Mouse (Mus musculus) neural tube, embryonic 12.5 days (tissue): Measurements from ENCODE around the gene Tnfrsf1b. TPM values are rescaled to one million over a fixed set of nuclear protein-coding genes. Genes with fewer than 3 reads are reported as not detected.
"Not testable (repeated sequence)": the region's sequence is repeated elsewhere in the genome, so short reads cannot be mapped to it uniquely, and the experiment has no call there.

Experiments used
- ATAC-seq: fragments of 200-750 bp; cut with Nextera tagmentation; 2 replicates; pipeline ENCODE4 v1.8.0; 2017; ENCODE audit warnings: low read depth, mild to moderate bottlenecking, moderate TSS enrichment, moderate library complexity; ENCODE audit not compliant: low FRiP score
- H3K27ac ChIP-seq: fragments of 300-500 bp; sonication (generic); 2 replicates; pipeline ENCODE4 v1.5.1; 2016
- H3K27me3 ChIP-seq: fragments of 300-500 bp; sonication (generic); replicated peaks from 2 replicates; pipeline ENCODE4 v1.6.1; 2016; ENCODE audit warnings: mild to moderate bottlenecking
- H3K36me3 ChIP-seq: fragments of 300-500 bp; sonication (generic); 2 replicates; pipeline ENCODE4 v1.6.1; 2016; ENCODE audit warnings: mild to moderate bottlenecking
- H3K4me1 ChIP-seq: fragments of 300-500 bp; sonication (generic); 2 replicates; pipeline ENCODE4 v1.6.1; 2016
- H3K4me2 ChIP-seq: fragments of 300-500 bp; sonication (generic); replicated peaks from 2 replicates; pipeline ENCODE4 v1.6.1; 2016; ENCODE audit warnings: mild to moderate bottlenecking
- H3K4me3 ChIP-seq: fragments of 300-500 bp; sonication (generic); 2 replicates; pipeline ENCODE4 v1.5.1; 2016
- H3K9ac ChIP-seq: fragments of 300-500 bp; sonication (generic); 2 replicates; pipeline ENCODE4 v1.6.1; 2016; ENCODE audit warnings: mild to moderate bottlenecking
- H3K9me3 ChIP-seq: fragments of 300-500 bp; sonication (generic); 2 replicates; pipeline ENCODE4 v1.6.1; 2016; ENCODE audit warnings: mild to moderate bottlenecking
- WGBS: fragments of 180-500 bp; shearing (Covaris S2); methylation state at CpG from one replicate; pipeline ENCODE4 v1.1.7; 2016; 5-methylcytosine and 5-hydroxymethylcytosine counted together
- polyA plus RNA-seq: library from polyadenylated mRNA; unstranded; fragments of >200 nt; fragmentation: Nextera tagmentation; extraction: Ambion mirVana; gene quantifications from 2 replicates; pipeline ENCODE4 v1.2.1, GENCODE M21; 2016

The Tnfrsf1b gene
- polyA plus RNA-seq, 1 experiment from 2014 or later, result 2.9 TPM

DNA sequence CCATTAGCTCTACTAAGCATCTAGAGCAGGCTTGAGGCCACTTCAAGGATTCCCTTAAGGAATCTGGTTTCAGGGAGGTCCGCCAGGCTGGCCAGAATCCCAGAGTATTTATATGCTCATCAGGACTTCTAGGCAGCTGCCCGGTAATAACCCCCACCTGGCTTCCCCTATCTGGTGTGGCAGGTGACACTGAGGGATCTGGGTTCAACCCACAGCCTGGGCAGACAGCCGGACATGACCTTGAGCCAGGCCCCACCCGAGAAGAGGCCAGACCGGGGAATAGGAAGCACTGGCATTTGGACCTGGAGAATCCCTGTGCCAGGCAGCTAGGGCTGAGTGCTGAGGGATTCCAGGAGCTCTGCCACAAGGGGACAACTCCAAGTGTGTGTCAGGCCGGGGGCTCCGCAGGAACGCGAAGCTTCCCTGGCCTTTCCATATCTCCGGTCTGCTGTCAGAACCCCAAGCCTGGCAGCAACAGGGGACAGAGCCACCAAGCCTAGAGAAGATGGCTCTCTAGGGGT is 52.6 kb downstream of the Tnfrsf1b start:
- Histone ChIP-seq H3K4me2 (peak overlapping the region; percentile 94), H3K27ac (no peak overlapping the region), H3K36me3 (peaks cover 11% of the 10 kb centered on the region; the same call in 1 of the 2 replicates), H3K4me3 (peak overlapping the region; percentile 92), H3K4me1 (peaks cover 10% of the 10 kb centered on the region), H3K9ac (peak overlapping the region; percentile 87), H3K27me3 (no peaks in the 10 kb centered on the region), H3K9me3 (no peaks in the 10 kb centered on the region)
- 1% methylated on average over 10 of the region's 10 CpGs for WGBS
- ATAC-seq, result peak; percentile 42

- no peak overlapping the region; the same call in 1 of the 2 replicates for H3K4me3 ChIP-seq
- H3K4me1 ChIP-seq, result peaks cover 10% of the 10 kb centered on the region
- 50% methylated on average over 3 of the region's 3 CpGs for WGBS
- H3K27me3 ChIP-seq, result no peaks in the 10 kb centered on the region
- H3K9me3 ChIP-seq, result no peaks in the 10 kb centered on the region
- no peak for ATAC-seq
- H3K4me2 ChIP-seq, result peak overlapping the region; percentile 94
- H3K27ac ChIP-seq, result no peak overlapping the region
- H3K36me3 ChIP-seq, result peaks cover 16% of the 10 kb centered on the region
- H3K9ac ChIP-seq, result no peak overlapping the region; the same call in 1 of the 2 replicates
Measured at GRCm38 (mm10) chr4:145193406-145193805, 53.3 kb downstream of the Tnfrsf1b start.

- H3K27me3 ChIP-seq, result no peaks in the 10 kb centered on the region
- peaks cover 16% of the 10 kb centered on the region for H3K36me3 ChIP-seq
- no peak overlapping the region for H3K4me2 ChIP-seq
Measured at GRCm38 (mm10) chr4:145192686-145193085, 54.0 kb downstream of the Tnfrsf1b start.

GRCm38 (mm10) chr4:145188561-145188960 is 58.1 kb downstream of the Tnfrsf1b start:
- Histone ChIP-seq H3K27ac (no peak overlapping the region), H3K9ac (no peak overlapping the region), H3K4me1 (peaks cover 3% of the 10 kb centered on the region), H3K4me2 (no peak overlapping the region), H3K27me3 (no peaks in the 10 kb centered on the region), H3K9me3 (peaks cover 4% of the 10 kb centered on the region; the same call in 1 of the 2 replicates), H3K36me3 (peaks cover 41% of the 10 kb centered on the region), H3K4me3 (no peak overlapping the region)
- no peak for ATAC-seq

More at GRCm38 (mm10) chr4:145192686-145193085, 54.0 kb downstream of the Tnfrsf1b start:
- Histone ChIP-seq H3K9ac (no peak overlapping the region), H3K9me3 (no peaks in the 10 kb centered on the region), H3K27ac (no peak overlapping the region), H3K4me3 (no peak overlapping the region), H3K4me1 (peaks cover 10% of the 10 kb centered on the region)
- no peak for ATAC-seq

- Histone ChIP-seq H3K36me3 (peaks cover 41% of the 10 kb centered on the region), H3K9me3 (peaks cover 4% of the 10 kb centered on the region; the same call in 1 of the 2 replicates), H3K4me1 (no peaks in the 10 kb centered on the region), H3K9ac (no peak overlapping the region), H3K4me3 (no peak overlapping the region), H3K27me3 (no peaks in the 10 kb centered on the region), H3K4me2 (no peak overlapping the region), H3K27ac (no peak overlapping the region)
- no peak for ATAC-seq
- 79% methylated on average over 2 of the region's 2 CpGs for WGBS
Measured at GRCm38 (mm10) chr4:145187619-145188018, 59.1 kb downstream of the Tnfrsf1b start.

- H3K4me3 ChIP-seq, result no peak overlapping the region
- ATAC-seq, result no peak
- no peak overlapping the region for H3K27ac ChIP-seq
- H3K9me3 ChIP-seq, result no peaks in the 10 kb centered on the region
- H3K4me2 ChIP-seq, result no peak overlapping the region
- no peaks in the 10 kb centered on the region for H3K4me1 ChIP-seq
- 94% methylated on average over 5 of the region's 5 CpGs for WGBS
- no peaks in the 10 kb centered on the region for H3K27me3 ChIP-seq
- peaks cover 39% of the 10 kb centered on the region for H3K36me3 ChIP-seq
- H3K9ac ChIP-seq, result no peak overlapping the region
Measured at GRCm38 (mm10) chr4:145178918-145179549, 67.6 kb downstream of the Tnfrsf1b start.

DNA sequence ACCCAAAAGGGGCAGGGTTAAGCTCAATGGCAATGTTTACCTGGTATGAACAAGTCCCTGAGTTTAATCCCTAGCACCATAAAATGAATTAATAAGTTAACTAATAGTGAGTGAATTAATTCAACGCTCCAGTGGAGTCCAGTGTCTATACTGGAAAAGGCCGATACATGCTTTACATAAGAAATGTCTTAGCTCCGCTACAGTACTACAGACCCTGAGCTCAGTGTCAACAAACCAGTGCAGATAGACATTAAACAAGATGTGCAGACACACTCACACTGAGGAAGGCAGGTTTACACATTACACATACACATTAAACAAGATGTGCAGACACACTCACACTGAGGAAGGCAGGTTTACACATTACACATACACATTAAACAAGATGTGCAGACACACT is 81.1 kb downstream of the Tnfrsf1b start:
- H3K4me1 ChIP-seq, H3K4me3 ChIP-seq, ATAC-seq, H3K9me3 ChIP-seq, H3K27ac ChIP-seq, H3K4me2 ChIP-seq, H3K9ac ChIP-seq, H3K27me3 ChIP-seq: not testable (repeated sequence)
- H3K36me3 ChIP-seq, result peaks cover 89% of the 10 kb centered on the region
- WGBS, result 92% methylated on average over 3 of the region's 3 CpGs

- Histone ChIP-seq H3K27me3 (no peaks in the 10 kb centered on the region), H3K36me3 (peaks cover 88% of the 10 kb centered on the region), H3K9ac (no peak overlapping the region), H3K4me3 (no peak overlapping the region), H3K9me3 (no peaks in the 10 kb centered on the region), H3K27ac (no peak overlapping the region), H3K4me2 (no peak overlapping the region), H3K4me1 (no peaks in the 10 kb centered on the region)
- 96% methylated on average over 4 of the region's 4 CpGs for WGBS
- no peak for ATAC-seq
Measured at GRCm38 (mm10) chr4:145164111-145164510, 82.6 kb downstream of the Tnfrsf1b start.

Other genes with a start within 250 kb of the Tnfrsf1b start
- gene Vps13d, start 51.9 kb downstream of the Tnfrsf1b start, polyA plus RNA-seq, result 9.3 and 13.4 TPM in 2 replicates
- 0.05 and 0.09 TPM in 2 replicates for gene Tnfrsf8, start 68.3 kb upstream of the Tnfrsf1b start, polyA plus RNA-seq